Mouse (Mus musculus) monocyte, adult 2 months (primary cell): ENCODE results near the gene Ubac1.

Experiments used
- DNase-seq, 2 experiments: peaks; one replicate each; pipeline ENCODE4 v3.0.0; 2022; ENCODE audit warnings: low spot score in 2 of 2, low read depth in 1 of 2

The Ubac1 gene

GRCm38 (mm10) chr2:26024138-26025075 is 2.9 kb upstream of the Ubac1 start:
- DNase-seq = no peak

GRCm38 (mm10) chr2:26022626-26023025 is 1.1 kb upstream of the Ubac1 start:
- DNase-seq = no peak

- no peak for DNase-seq
Observed at GRCm38 (mm10) chr2:26022258-26022565, 665 bp upstream of the Ubac1 start.

- DNase-seq = no peak
Observed at GRCm38 (mm10) chr2:26020714-26021560, 610 bp downstream of the Ubac1 start.

- DNase-seq = no peak
Observed at GRCm38 (mm10) chr2:26019923-26020322, 1.6 kb downstream of the Ubac1 start.

GRCm38 (mm10) chr2:26017326-26017725 is 4.2 kb downstream of the Ubac1 start:
- no peak for DNase-seq

GRCm38 (mm10) chr2:26013674-26014073 is 7.9 kb downstream of the Ubac1 start:
- DNase-seq = no peak

GRCm38 (mm10) chr2:26011420-26011819 is 10.1 kb downstream of the Ubac1 start:
- DNase-seq = no peak

GRCm38 (mm10) chr2:26002001-26002400 is 19.5 kb downstream of the Ubac1 start:
- no peak for DNase-seq

GRCm38 (mm10) chr2:26001136-26001535 is 20.4 kb downstream of the Ubac1 start:
- DNase-seq = no peak

- DNase-seq = no peak
Observed at GRCm38 (mm10) chr2:25997716-25998115, 23.8 kb downstream of the Ubac1 start.

- no peak for DNase-seq
Observed at GRCm38 (mm10) chr2:25994791-25995190, 26.8 kb downstream of the Ubac1 start.

GRCm38 (mm10) chr2:25992285-25992684 is 29.3 kb downstream of the Ubac1 start:
- DNase-seq = no peak

- DNase-seq = no peak
Observed at GRCm38 (mm10) chr2:25989651-25990050, 31.9 kb downstream of the Ubac1 start.

GRCm38 (mm10) chr2:25987817-25988216 is 33.7 kb downstream of the Ubac1 start:
- no peak for DNase-seq

- no peak for DNase-seq
Observed at GRCm38 (mm10) chr2:25986601-25987000, 34.9 kb downstream of the Ubac1 start.

- DNase-seq = peak; percentile 97 to 98
Observed at GRCm38 (mm10) chr2:25983159-25983907, 38.2 kb downstream of the Ubac1 start, which contains the start of gene Camsap1. Gene Camsap1, minus strand, starts transcription at chr2:25983282.

- peak; percentile 3 to 8 for DNase-seq
Observed at GRCm38 (mm10) chr2:25982426-25983091, 39.0 kb downstream of the Ubac1 start.

- no peak for DNase-seq
Observed at GRCm38 (mm10) chr2:25982052-25982425, 39.5 kb downstream of the Ubac1 start.

GRCm38 (mm10) chr2:25978997-25979396 is 42.5 kb downstream of the Ubac1 start:
- no peak for DNase-seq
